Mouse (Mus musculus): ENCODE measurements around the gene Slc30a5.
"Not testable (repeated sequence)": the region's sequence is repeated elsewhere in the genome, so short reads cannot be mapped to it uniquely, and the experiment has no call there.

Slc30a5 gene

DNA sequence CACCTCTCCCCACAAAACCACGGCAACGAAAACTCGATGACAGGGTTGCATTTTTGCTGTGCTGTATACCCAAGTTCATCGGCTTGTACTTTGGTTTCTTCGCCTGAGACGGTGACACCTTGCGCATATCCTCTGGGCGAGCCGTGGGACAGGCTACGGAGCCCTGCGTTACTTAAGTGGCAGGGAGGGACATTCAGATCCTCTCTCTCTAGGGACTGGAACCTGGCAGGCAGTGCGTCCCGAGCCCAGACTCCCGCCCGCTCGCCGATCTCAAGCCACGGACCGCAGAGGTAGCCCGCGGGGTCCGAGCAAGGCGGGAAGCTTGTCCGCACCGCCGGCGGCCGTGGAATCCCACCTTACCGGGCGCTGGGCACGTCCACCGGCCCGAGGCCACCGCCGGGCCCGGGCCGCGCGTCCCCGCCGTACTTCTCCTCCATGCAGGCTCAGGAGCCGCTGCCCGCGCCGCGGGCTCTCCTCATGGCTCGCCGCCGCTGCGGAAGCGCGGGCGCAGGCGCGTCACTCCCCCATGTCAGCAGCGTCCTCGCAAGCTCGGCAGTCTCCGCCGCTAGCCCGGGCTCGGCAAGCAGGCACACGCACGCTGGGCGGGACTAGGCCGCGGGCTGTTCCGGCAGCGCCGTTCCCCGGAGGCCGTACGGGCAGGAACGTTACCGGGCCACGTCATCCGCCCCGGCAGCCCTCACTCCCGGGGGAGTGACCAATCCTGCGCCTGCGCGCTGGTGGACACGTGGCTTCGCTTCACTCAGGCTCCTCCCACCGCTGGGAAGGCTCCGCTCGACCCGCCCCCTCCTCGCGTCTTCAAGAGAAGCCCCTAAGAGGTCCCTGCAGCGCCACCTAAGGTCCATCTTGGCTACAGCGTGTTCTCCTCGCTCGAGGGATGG is at the start of gene Slc30a5:
Gene Slc30a5 (minus strand): TSS at position 687 of the 899 bp plus-strand sequence.
- peak; percentile 99 for DNase-seq (ENCODE audit: low read depth in 2 of 2, low spot score in 2 of 2)

DNA sequence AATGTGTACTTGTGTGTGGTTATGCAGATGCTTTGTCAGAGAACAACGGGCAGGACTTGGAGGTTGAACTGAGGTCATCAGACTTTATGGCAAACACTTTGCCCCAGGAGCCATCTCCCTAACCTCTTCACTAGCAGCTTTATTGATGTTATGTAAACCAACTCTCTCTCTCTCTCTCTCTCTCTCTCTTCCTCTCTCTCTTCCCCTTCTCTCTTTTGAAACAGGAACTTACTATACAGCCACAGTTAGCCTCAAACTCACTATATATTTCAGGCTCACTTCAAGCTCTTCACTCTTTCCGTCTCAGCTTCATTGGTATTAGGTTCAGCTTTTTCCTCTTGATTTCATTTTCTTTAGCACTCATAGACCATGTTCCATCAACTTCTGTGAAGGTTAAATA is 48.7 kb upstream of the Slc30a5 start:
- no peak for DNase-seq (ENCODE audit: low read depth in 2 of 2, low spot score in 2 of 2)

DNA sequence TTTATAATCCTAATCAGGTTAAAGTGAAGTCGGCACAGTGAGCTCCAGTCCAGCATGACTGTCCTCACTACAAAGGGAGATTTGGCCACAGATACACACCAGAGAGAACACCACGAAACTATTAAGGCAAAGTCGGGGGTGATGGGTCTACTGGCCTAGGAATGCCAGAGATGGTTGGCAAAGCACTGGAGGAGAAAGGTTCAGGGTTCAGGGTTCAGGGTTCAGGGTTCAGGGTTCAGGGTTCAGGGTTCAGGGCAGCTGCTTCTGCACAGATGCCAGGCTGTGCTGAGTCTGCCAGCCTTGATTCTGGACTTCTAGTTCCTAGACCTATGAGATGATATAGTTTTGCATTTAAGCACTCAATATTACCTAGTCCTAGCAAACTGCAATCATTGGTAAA is 46.6 kb upstream of the Slc30a5 start:
- DNase-seq (ENCODE audit: low read depth in 2 of 2, low spot score in 2 of 2), result no peak

DNA sequence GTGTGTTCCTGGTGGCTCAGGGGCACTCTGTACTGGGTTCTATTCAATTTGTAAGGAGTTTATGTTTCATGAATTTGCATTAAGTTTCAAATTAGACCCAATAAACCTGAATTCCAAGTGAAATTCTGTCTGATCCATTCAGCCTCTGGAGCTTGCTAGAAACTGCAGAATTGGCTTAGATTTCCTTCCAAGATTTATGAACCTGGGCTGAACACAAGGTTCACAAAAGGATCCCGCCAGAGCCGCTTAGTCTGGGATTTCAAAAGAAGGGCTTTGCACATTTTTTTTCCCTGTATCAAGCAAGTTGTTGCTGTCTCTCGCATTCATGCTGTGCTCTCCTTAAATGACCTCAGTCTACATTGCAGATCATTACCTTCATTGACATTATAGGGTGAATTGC is 46.1 kb upstream of the Slc30a5 start:
- no peak for DNase-seq (ENCODE audit: low read depth in 2 of 2, low spot score in 2 of 2)

DNA sequence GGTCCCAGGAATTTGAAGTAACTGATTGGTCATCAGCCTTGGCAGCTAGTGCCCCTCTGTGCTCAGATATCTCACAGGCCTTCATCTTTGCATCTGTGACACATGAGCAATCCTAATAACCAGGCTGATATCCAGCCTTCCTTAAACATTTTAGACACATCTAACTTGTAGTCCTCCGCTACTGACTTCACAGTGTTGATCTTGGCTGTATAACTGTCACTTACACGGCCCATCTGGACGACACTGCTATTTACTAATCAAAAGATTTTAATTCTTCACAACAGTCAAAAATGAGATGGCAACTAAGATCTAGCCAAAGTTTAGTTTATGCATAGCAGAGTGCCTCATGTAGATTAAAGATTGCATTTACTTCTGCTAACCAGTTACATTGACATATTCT is 45.0 kb upstream of the Slc30a5 start:
- no peak for DNase-seq (ENCODE audit: low read depth in 2 of 2, low spot score in 2 of 2)

DNA sequence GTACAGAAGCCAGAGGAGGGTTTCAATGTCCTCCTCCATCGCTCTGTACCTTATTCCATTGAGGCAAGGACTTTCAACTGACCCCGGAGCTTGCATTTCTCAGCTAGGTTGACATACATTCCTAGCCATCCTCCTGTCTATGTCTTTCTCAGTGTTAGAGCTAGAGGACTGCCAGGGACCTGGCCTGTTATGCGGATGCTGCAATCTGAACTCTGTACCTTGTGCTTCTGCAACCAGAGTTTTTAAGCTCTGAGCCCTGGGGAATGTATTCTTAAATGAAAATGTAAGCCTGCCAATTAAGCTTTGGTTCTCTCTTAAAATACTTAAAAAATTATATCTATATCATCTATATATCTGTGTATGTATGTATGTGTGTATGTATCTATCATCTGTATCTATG is 44.5 kb upstream of the Slc30a5 start:
- no peak for DNase-seq (ENCODE audit: low read depth in 2 of 2, low spot score in 2 of 2)

DNA sequence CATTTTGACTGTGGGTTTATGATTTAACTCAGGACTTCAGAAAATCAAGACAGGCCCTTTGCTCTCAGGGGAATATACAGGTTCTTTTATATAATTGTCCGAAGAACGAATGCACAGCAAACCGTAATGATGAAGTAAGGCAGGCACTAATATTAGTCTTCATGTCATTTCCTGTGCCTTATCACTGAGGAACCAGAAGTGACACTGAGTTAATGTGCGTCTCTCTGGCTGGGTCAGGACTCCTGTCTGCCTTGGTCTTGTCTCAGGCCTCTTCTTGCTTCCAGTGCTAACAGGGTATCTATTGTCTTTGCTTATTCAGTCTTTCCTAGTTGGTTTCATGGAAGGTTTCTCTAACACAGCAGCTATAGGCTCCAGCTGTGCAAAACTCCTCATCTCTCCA is 41.9 kb upstream of the Slc30a5 start:
- no peak for DNase-seq (ENCODE audit: low read depth in 2 of 2, low spot score in 2 of 2)

DNA sequence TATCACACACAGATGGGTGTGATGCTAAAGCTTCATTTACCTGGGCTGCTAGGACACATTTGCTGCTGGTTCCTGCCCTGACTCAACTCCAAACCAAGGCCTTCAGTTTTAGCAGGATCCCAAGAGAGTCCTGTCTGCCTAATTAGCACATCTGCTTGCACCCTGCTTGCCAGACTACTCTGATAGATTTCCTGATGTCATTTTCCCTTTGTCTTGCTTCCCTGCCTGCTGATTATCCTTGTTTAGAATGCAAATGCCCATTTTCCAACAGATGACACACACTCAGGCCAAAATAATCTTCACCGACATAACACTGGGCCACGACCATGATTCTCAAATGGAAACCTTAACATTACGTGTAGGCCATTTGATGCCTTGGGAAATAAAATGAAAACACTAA is 41.4 kb upstream of the Slc30a5 start:
- DNase-seq (ENCODE audit: low read depth in 2 of 2, low spot score in 2 of 2), result no peak

DNA sequence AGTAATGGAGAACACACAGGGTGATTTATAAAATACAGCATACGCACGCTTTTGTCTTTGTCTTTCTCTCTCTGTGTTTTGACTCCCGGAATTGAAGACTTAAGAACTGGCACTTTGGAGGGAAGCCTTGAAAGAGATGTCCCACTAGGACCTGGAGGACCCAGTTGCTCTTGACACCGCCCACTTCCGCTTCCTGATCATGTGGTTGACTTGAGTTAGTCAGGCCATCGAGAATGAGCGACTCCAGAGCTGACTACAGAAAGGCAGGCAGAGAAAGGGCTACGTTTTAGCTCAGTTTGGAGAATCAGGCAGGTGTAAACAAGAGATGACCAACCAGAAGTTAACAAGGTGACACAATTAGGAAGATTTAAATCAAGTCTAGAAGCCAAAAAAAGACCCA is 40.3 kb upstream of the Slc30a5 start:
- no peak for DNase-seq (ENCODE audit: low read depth in 2 of 2, low spot score in 2 of 2)

DNA sequence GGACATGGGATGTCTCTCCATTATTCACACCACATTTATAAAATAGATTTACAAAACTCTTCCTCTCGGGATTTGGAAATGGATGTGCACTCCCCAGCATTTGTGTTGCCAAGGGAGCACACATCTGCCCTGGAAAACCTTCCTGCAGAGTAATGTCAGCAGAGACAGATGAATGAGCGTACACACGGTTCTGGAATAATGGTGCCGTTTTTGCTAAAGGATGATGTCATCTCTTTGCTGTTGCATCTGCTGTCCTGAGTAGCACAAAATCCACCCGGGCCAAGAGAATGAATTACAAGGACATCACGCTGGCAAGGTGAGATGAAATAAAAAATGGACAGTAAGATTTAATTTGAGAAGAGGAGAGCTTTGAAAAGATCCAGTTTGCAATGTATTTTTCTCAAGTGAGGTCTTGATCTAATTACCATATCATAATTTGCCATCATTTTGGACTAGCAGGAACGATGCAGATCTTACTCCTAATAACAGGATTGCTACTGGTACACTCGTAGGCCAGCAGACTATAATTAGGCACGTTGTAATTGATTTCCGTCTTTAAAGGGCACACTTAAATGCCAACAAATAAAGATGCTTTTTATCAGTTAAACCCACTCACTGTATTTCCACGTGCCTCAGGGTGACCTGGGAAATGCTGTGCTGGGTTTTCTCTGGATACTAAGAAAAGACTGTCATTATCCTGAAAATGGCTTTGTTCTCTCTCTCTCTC is 38.4 kb upstream of the Slc30a5 start:
- no peak for DNase-seq (ENCODE audit: low read depth in 2 of 2, low spot score in 2 of 2)

DNA sequence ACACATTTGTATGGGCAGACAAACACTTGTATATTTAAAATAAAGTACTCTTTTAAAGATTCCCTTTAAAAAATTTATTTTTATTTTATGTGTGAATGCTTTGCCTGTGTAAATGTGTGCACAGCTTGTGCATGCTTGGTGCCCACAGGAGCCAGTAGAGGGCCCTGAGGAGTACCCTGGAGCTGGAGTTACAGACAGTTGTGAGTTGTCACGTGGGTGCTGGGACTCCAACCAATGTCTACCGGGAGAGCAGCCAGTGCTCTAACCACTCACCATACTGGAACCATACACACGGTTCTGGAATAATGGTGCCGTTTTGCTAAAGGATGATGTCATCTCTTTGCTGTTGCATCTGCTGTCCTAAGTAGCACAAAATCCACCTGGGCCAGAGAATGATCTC is 36.6 kb upstream of the Slc30a5 start:
- no peak for DNase-seq (ENCODE audit: low read depth in 2 of 2, low spot score in 2 of 2)

DNA sequence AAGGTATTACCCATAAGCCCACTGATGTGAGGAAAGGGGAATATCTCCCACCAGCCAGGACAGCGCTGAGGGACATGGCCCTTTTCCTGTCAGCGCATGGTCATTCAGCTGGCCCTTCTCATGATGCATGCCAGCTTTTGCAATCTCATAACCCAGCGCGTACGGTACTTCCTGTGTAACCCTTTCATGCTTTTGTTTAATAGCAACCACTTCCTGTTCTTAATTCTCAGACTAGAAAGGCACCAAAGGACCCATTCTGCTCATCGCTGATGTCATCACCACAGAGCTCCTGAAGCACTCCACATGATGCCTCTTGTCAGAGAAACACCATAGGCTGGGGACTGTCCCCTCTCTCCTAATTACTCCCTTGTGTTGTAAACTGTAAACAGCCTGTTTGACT is 33.1 kb upstream of the Slc30a5 start:
- DNase-seq (ENCODE audit: low read depth in 2 of 2, low spot score in 2 of 2), result peak in 1 of 2 experiments; percentile 15

DNA sequence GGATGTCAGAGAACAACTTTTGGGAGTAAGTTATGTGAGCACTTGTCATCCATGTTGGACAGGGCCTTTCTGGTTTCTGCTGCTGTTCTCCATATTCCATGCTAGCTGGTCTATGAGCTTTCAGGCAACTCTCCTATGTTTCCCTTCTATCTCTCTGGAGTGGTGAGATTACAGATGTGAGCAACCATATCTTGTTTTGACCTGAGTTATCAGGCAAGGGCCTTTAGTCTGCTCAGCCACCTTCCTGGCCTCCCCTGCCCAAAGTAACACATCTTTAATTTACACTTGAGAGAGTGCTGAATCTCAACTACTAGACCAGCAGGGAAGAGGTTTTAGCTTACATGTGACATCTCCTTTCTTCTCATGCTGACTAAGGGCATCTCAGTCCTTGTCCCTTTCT is 32.5 kb upstream of the Slc30a5 start:
- no peak for DNase-seq (ENCODE audit: low read depth in 2 of 2, low spot score in 2 of 2)

DNA sequence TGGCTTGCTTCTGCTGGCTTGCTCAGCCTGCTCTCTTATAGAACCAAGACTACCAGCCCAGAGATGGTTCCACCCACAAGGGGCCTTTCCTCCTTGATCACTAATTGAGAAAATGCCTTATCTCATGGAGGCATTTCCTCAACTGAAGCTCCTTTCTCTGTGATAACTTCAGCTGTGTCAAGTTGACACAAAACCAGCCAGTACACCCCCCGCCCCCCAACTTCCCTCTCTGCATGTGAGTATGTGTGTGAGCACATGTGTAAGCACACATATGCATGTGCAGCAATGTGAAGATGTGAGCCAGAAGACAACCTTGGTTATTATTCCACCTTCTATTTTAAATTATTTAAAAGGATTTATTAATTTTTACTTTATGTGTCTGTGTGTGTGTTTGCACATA is 30.7 kb upstream of the Slc30a5 start:
- DNase-seq (ENCODE audit: low read depth in 2 of 2, low spot score in 2 of 2), result not testable (repeated sequence)

DNA sequence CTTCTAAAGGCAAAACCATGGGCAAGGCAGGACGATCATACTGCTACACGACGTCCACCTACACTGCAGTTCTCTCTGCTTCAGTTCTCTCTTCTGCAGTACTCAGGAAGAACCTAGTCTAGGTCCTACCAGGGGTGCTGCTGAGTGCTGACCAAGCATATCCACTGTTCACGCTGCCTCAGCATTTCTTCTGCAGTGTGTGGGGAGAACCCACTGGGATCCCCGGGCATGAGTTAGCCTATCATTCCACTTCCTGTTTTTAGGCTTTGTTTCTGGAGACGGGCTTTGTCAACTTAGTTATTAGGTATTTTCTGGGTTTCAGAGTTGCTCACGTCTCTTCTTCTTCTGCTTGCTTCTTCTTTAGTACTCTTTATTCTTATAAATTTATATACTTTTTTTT is 25.9 kb upstream of the Slc30a5 start:
- no peak for DNase-seq (ENCODE audit: low read depth in 2 of 2, low spot score in 2 of 2)

DNA sequence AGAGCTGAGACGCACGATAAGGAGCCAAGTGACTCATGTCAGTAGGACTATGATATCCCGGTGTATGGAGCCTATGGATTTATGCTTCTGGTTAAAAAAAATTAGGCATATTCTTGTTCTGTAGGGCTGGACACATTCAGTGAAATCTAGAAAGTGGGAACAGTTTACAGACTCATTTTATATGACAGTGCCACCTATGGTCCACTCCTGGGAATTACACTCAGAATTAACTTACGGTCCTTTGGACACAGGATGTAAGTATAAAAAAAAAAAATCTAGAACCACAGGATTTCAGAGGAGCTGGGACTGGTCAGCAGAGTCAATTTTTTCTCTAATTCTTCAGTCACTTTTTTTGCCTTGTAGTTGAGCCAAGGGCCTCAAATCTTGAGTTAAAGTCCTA is 20.9 kb upstream of the Slc30a5 start:
- DNase-seq (ENCODE audit: low read depth in 2 of 2, low spot score in 2 of 2), result peak; percentile 4 to 24

DNA sequence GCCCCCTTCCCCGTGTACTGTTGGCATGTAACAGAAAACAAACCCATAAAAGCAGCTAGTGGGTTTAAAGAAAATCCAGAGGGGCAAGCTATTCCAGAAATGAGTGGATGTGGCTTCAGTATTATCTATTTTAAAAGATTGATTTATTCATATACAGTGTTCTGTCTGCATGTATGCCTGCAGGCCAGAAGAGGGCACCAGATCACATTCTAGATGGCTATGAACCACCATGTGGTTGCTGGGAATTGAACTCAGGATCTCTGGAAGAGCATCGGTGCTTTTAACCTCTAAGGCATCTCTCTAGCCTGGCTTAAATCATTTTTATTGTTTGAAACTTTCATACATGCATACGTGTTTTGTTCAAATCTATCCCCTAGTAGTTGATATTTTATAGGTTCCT is 19.9 kb upstream of the Slc30a5 start:
- no peak for DNase-seq (ENCODE audit: low read depth in 2 of 2, low spot score in 2 of 2)

DNA sequence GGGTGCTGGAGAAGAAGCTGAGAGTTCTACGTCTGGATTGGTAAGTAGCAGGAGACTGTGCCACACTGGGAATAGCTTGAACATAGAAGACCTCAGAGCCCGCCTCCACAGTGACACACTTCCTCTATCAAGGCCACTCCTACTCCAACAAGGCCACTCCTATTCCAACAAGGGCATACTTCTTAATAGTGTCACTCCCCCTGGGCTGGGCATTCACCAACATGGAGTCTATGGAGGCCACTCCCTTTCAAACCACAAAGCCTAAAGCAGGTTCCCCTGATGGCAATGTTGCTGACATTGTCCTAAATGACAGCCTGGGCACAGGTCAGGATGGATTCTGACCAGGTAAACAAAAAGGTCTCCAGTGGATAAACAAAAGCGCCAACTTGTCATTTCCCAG is 15.9 kb upstream of the Slc30a5 start:
- DNase-seq (ENCODE audit: low read depth in 2 of 2, low spot score in 2 of 2), result no peak

DNA sequence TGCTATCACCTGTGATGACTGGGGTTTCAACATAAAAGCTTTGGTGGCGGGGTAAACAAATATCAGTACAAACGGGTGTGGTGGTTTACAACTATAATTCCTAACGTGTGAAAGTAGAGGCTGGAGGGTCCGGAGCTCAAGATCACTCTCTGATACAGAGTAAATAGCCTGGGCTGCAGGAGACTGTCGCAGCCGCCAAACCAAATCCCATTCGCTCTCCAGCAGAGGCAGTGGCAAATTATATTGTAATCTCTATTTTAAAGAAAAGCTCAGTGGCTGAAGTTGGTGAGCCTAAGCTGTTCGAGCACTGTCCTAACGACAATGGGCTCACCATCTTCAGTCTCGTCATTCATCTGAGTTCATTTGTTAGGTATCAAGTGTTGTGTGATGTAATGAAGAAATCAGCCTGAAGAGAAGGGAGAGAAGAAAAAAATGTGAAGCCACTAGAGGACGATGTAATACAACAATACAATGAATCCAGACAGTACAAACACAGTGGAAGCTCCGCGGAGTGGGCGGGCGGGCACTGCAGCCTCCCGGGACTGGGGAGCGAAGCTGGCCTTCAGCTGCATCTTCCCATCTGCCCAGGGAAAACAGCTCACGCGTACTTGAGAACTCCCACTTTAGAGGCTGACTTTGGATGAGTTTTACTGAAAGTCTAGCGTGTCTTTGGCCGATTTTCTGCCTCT is 13.8 kb upstream of the Slc30a5 start:
- DNase-seq (ENCODE audit: low read depth in 2 of 2, low spot score in 2 of 2), result no peak

DNA sequence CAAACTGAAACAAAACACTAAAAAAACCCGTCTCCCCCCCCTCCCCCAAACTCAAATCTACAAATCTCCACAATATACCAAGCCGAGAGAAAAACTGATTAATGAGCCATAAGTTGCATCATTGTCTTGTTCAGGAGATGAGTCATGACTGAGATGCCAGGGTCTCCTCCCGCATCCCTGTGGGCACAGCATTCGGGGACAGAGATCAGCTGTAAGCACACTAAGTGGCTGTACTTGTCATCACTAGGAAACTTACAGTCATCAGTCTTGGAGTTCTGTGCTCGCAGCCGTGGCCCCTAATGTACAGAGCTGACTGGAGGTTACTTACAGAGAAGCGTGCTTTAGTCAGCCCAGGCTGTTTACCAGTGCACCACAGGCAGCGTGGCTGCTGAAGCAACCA is 13.0 kb upstream of the Slc30a5 start:
- DNase-seq (ENCODE audit: low read depth in 2 of 2, low spot score in 2 of 2), result no peak

DNA sequence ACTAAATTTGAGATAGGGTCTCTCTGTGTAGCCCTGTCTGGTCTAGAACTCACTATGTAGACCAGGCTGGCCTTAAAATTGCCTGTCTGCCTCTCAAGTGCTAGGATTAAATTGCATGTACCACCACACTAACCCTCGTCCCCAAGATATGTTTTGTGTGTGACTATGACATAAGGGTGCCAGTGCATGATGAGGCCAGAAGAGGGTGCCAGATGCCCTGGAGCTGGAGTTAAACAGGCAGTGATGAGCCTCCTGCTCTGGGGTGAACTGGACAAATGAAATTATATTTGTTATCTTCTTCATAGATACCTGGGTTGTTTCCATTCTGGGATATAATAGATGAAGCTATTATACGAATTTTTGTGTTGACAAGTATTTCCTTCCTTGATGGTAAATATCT is 10.7 kb upstream of the Slc30a5 start:
- no peak for DNase-seq (ENCODE audit: low read depth in 2 of 2, low spot score in 2 of 2)
